Mouse (Mus musculus) limb, embryonic 10.5 days (tissue): ENCODE measurements around the gene Zfp110. TPM values are rescaled to one million over a fixed set of nuclear protein-coding genes. Genes with fewer than 3 reads are reported as not detected.
A peak's percentile ranks its signal among the peaks of the same experiment; 100 is the strongest.
"Not testable (repeated sequence)": the region's sequence is repeated elsewhere in the genome, so short reads cannot be mapped to it uniquely, and the experiment has no call there.

ENCODE experiments used
- DNase-seq: peaks from one replicate; pipeline ENCODE4 v3.0.0-alpha.2; 2017; ENCODE audit warnings: low spot score
- H3K27ac ChIP-seq: fragments of 300-500 bp; sonication (generic); 2 replicates; pipeline ENCODE4 v1.5.1; 2016; ENCODE audit warnings: mild to moderate bottlenecking
- H3K27me3 ChIP-seq: fragments of 300-500 bp; sonication (generic); 2 replicates; pipeline ENCODE4 v1.6.1; 2016; ENCODE audit warnings: low read depth, mild to moderate bottlenecking; ENCODE audit not compliant: poor library complexity, severe bottlenecking
- H3K36me3 ChIP-seq: fragments of 300-500 bp; sonication (generic); 2 replicates; pipeline ENCODE4 v1.6.1; 2016; ENCODE audit warnings: mild to moderate bottlenecking, moderate library complexity
- H3K4me1 ChIP-seq: fragments of 300-500 bp; sonication (generic); 2 replicates; pipeline ENCODE4 v1.6.1; 2016
- H3K4me3 ChIP-seq: fragments of 300-500 bp; sonication (generic); 2 replicates; pipeline ENCODE4 v1.5.1; 2016; ENCODE audit warnings: mild to moderate bottlenecking, moderate library complexity
- H3K9me3 ChIP-seq: fragments of 300-500 bp; sonication (generic); replicated peaks from 2 replicates; pipeline ENCODE4 v1.6.1; 2016; ENCODE audit warnings: mild to moderate bottlenecking
- WGBS: fragments of 180-500 bp; shearing (Covaris S2); methylation state at CpG from one replicate; pipeline ENCODE4 v1.1.7; 2016; 5-methylcytosine and 5-hydroxymethylcytosine counted together
- polyA plus RNA-seq: library from polyadenylated mRNA; unstranded; fragments of >200 nt; fragmentation: Nextera tagmentation; extraction: Ambion mirVana; gene quantifications from 2 replicates; pipeline ENCODE4 v1.2.1, GENCODE M21; 2016

Gene Zfp110
- polyA plus RNA-seq, 1 experiment from 2014 or later = 32.6 TPM

DNA sequence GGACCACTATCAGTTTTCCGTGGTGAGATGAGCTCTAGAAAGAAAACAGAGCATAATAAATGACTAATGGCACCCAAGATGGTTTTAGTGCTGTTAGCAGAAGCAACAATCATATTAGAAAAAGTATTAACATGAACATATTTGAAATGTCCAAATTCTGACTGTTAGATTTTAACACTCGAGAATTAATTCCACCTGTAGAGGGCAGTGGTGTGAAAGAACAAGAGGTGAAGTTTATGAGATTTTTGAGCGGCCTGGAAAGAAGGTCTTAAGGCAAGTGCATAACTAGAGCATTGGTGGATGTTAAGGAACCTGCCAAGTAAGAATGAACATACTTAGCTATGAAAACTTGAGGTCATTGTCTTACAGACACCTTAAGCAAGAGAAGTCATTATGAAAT is 39.7 kb downstream of the Zfp110 start:
- no peaks in the 10 kb centered on the region for H3K4me1 ChIP-seq
- no peaks in the 10 kb centered on the region for H3K27me3 ChIP-seq
- H3K27ac ChIP-seq = no peak overlapping the region
- 30% methylated on average over 3 of the region's 3 CpGs for WGBS
- no peaks in the 10 kb centered on the region for H3K36me3 ChIP-seq
- no peak for DNase-seq
- no peak overlapping the region for H3K4me3 ChIP-seq
- no peaks in the 10 kb centered on the region for H3K9me3 ChIP-seq

DNA sequence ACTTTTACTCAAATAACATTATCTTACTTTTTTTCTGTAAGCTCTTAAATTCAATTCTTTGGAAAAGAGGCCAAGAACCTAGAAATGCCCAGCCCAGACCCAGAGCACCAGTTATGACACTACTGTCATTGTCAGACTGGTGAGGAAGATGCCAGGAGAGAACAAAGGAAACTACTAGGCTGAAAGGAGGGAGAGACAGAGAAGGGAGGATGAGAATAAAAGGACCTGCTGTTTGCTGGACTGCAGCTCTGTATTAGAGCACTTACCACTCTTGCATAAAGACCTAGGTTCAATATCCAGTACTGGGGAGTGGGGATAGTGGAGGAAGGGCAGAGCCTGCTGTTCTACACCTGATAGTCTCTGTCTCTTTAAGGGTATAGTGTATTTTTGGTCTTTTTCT is 45.5 kb downstream of the Zfp110 start:
- peaks cover 12% of the 10 kb centered on the region for H3K4me1 ChIP-seq
- peaks cover 21% of the 10 kb centered on the region for H3K36me3 ChIP-seq
- no peak overlapping the region for H3K27ac ChIP-seq
- H3K27me3 ChIP-seq = no peaks in the 10 kb centered on the region
- DNase-seq = no peak
- no peak overlapping the region for H3K4me3 ChIP-seq
- no peaks in the 10 kb centered on the region for H3K9me3 ChIP-seq

DNA sequence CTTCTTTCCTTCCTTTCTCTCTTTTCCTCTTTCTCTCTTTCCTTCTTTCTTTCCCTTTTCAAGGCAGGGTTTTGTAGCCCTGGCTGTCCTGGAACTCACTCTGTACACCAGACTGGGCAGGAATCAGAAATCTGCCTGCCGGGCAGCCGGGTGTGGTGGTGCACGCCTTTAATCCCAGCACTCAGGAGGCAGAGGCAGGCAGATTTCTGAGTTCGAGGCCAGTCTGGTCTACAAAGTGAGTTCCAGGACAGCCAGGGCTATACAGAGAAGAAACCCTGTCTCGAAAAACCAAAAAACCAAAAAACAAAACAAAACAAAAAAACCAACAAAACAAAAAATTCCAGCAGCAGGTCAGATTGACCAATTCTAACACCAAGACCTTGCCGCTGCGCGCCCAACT is 45.9 kb downstream of the Zfp110 start:
- Histone ChIP-seq H3K4me3 (peak overlapping the region; percentile 79), H3K27ac (peak overlapping the region; percentile 89), H3K4me1 (peaks cover 12% of the 10 kb centered on the region), H3K36me3 (peaks cover 26% of the 10 kb centered on the region)
- DNase-seq, H3K27me3 ChIP-seq, H3K9me3 ChIP-seq: not testable (repeated sequence)
- 45% methylated on average over 8 of the region's 8 CpGs for WGBS

DNA sequence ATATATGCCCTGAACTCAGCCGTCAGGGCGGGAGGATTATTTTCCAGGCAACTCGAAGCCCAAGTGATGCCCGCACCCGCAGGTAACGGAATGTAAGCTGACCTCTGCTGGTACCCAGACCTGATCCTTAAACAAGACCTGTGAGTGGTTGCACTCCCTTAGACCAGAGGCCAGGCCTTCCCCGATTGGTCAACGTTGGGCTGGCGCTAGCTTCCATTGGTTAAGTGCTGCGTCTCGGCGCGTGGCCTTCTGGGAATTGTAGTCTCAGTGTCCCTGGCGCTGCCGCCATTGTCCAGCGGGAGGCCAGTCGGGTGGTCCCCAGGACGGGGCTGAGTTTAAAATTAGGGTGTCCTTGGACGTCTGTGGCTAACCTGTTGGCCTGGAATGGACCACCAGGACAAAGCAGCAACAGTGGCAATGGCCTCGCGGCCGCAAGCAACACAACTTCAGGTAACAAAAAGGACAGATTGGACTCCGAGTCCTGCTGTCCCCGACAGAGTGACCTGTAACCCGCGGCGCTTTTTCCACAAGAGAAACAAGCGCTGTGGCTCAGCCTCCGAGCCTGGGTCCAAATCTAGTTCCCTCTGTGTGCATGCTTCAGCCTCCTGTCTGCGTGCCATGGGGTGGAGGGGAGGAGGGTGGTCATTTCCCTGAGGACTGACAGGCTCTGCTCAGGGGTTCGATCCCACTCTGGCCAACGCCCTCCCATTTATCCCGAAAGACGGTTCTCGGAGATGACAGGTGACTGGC is 46.5 kb downstream of the Zfp110 start, which contains the start of gene Zfp128:
Zfp128 (plus strand) TSS at position 267 of the 750 bp plus-strand sequence.
- H3K4me3 ChIP-seq = peak within 1 kb of the TSS; percentile 79
- H3K4me1 ChIP-seq = peaks cover 12% of the 10 kb centered on the region
- H3K9me3 ChIP-seq = no peaks in the 10 kb centered on the region
- peak within 1 kb of the TSS; percentile 89 for H3K27ac ChIP-seq
- peaks cover 32% of the 10 kb centered on the region for H3K36me3 ChIP-seq
- peak; percentile 93 for DNase-seq
- 2% methylated on average over 35 of the region's 35 CpGs for WGBS
- no peaks in the 10 kb centered on the region for H3K27me3 ChIP-seq

DNA sequence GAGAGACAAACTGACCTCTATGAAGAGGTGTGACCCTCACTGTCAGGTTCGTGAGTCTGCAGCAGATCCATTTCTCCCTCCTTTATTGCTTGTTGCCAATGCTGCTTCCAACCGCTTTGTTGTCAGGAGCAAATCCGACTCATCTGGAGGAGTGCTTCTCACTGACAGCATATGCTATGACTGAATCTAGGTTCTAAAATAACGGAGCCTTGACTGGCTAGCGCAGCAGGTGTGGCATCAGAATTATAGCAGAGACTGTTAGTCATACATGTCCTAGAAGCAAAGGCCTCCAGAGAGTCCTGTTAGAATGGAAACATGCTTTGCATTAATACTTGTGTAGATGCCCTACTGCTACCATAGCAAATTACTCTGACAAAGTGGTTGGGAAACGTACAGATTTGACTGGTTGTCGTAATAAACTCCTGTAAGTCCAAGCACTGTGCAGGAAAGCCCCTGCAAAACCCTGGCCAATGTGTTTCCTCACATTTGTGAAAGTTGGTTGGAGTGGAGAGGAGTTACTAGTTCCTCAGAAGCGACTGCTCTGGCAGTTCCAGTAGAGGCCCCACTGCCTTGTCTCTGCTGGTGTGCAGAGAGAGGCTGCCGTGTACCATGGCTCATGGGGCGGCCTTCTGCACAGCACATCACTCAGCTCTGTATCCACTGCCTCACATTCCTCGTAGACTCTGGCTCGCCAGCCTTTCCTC is 52.2 kb downstream of the Zfp110 start:
- Histone ChIP-seq H3K27ac (no peak overlapping the region), H3K36me3 (peaks cover 86% of the 10 kb centered on the region), H3K4me3 (no peak overlapping the region), H3K27me3 (no peaks in the 10 kb centered on the region), H3K4me1 (peaks cover 8% of the 10 kb centered on the region), H3K9me3 (no peaks in the 10 kb centered on the region)
- no peak for DNase-seq
- WGBS = 92% methylated on average over 12 of the region's 12 CpGs

DNA sequence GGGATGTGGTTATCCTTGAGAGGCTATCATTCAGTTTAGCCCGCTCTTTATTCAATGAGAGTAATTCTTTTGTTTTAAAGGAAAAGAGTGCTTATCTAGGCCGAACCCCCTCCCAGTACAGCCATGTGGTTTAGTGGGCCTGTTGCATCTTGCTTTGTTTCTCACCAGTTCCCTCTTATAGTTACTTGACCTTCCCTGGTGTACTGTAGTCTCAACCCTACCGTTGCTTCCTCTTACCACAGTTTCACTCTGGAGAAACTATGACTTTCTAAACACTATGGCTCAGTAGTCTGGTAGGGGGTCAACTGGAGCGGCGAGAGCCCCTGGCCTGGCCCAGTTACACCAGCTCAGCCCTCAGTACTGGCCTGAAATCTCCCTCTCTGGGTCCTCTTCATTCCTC is 53.0 kb downstream of the Zfp110 start:
- H3K36me3 ChIP-seq = peaks cover 94% of the 10 kb centered on the region

DNA sequence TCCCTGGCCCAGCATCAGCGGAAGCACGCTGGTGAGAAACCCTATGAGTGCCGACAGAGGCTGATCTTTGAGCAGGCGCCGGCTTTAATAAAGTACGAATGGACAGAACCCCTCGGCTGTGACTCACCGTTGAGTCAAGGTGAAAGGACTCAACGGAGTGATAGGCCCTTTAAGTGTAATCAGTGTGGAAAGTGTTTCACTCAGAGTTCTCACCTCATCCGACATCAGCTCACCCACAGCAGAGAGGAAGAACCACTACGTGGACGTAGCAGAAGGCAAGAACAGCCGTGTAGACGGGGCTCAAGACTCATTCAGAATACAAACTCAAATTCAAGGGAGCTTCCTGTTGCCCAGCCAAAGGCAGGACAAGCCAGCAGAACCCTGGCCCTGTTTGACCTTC is 56.4 kb downstream of the Zfp110 start:
- DNase-seq = no peak
- Histone ChIP-seq H3K9me3 (no peaks in the 10 kb centered on the region), H3K4me3 (no peak overlapping the region), H3K4me1 (no peaks in the 10 kb centered on the region), H3K36me3 (peaks cover 66% of the 10 kb centered on the region), H3K27ac (no peak overlapping the region), H3K27me3 (no peaks in the 10 kb centered on the region)
- 90% methylated on average over 14 of the region's 14 CpGs for WGBS

More for the DNA sequence above, 53.0 kb downstream of the Zfp110 start:
- no peaks in the 10 kb centered on the region for H3K27me3 ChIP-seq
- H3K27ac ChIP-seq = no peak overlapping the region
- DNase-seq = no peak
- no peaks in the 10 kb centered on the region for H3K4me1 ChIP-seq
- no peaks in the 10 kb centered on the region for H3K9me3 ChIP-seq
- no peak overlapping the region for H3K4me3 ChIP-seq
- WGBS = 96% methylated on average over 5 of the region's 5 CpGs

DNA sequence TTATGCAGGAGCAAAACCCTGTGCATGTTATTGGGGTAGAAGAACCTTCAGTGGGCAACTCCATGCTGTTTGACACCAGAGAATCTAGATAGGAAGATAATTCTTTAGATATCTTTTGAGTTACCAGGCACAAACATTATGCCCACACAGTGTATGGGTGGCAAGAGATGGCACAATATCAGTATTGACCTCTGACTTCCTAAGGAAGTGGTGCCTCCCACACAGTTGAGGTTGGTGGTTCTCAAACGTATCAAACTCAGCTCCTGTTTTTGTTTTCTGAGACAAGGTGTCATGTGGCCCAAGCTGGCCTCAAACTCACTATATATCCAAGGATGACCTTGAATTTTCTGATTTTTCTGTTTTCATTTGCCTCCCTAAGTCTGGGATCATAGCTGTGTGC is 56.8 kb downstream of the Zfp110 start:
- Histone ChIP-seq H3K4me1 (no peaks in the 10 kb centered on the region), H3K9me3 (no peaks in the 10 kb centered on the region), H3K36me3 (peaks cover 62% of the 10 kb centered on the region), H3K4me3 (no peak overlapping the region), H3K27me3 (no peaks in the 10 kb centered on the region), H3K27ac (no peak overlapping the region)
- WGBS = 75% methylated on average over 1 of the region's 1 CpGs
- no peak for DNase-seq

DNA sequence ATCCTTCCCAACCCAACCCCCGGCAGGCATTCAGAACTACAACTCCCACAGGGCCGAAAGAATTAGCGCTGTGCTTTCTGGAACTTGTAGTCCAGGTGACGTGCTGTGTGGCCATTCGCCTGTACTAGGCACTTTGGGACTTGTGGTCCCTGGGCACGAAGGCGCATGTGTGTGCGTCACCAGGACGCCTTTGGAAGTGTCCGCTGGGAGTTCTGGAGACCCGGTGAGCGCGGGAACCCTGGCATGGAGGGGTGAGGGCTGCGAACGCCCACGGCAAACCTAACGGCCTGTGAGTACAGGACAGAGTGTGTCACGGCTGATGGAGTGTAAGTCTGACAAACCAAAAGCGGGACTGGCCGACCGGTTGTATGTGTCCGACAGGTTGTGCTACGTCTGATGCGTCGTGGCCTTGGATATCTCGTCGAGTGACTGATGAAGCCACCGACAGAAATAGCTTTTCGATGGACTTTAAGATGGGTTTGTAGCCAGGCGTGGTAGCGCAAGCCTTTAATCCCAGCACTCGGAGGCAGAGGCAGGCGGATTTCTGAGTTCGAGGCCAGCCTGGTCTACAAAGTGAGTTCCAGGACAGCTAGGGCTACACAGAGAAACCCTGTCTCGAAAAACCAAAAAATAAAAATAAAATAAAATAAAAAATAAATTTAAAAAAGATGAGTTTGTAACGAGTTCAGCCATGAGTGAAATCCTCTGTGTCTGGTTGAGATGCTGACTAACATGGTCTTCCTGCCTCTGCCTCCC is 63.3 kb downstream of the Zfp110 start, which contains the start of gene Zscan22:
Zscan22 (plus strand) TSS at position 161 of the 756 bp plus-strand sequence.
- Histone ChIP-seq H3K36me3 (peaks cover 25% of the 10 kb centered on the region), H3K9me3 (no peaks in the 10 kb centered on the region), H3K27ac (peak within 1 kb of the TSS; percentile 85), H3K4me1 (peaks cover 5% of the 10 kb centered on the region; the same call in 1 of the 2 replicates), H3K4me3 (peak within 1 kb of the TSS; percentile 70), H3K27me3 (no peaks in the 10 kb centered on the region)
- DNase-seq = peak; percentile 91
- 8% methylated on average over 36 of the region's 36 CpGs for WGBS

Other genes starting within 250 kb of the Zfp110 start
- 0.01 TPM in 2 replicates for gene Vmn2r53, start 226.0 kb upstream of the Zfp110 start, polyA plus RNA-seq
- not detected in 2 replicates for gene Vmn2r54, start 194.4 kb upstream of the Zfp110 start, polyA plus RNA-seq
- not detected in 2 replicates for gene Vmn2r55, start 149.8 kb upstream of the Zfp110 start, polyA plus RNA-seq
- not detected in 2 replicates for gene Vmn2r56, start 99.8 kb upstream of the Zfp110 start, polyA plus RNA-seq
- gene Zscan18, start 31.1 kb upstream of the Zfp110 start, polyA plus RNA-seq = 13.8 and 15.7 TPM in 2 replicates
- 14.8 and 16.8 TPM in 2 replicates for gene Zfp329, start 15.9 kb upstream of the Zfp110 start, polyA plus RNA-seq
- gene Zfp128, start 46.4 kb downstream of the Zfp110 start, polyA plus RNA-seq = 5.0 and 7.4 TPM in 2 replicates
- gene Zscan22, start 63.1 kb downstream of the Zfp110 start, polyA plus RNA-seq = 22.4 and 23.1 TPM in 2 replicates
- gene Rps5, start 87.5 kb downstream of the Zfp110 start, polyA plus RNA-seq = 1,082 and 1,228 TPM in 2 replicates
- 0.66 and 0.94 TPM in 2 replicates for gene Rnf225, start 92.7 kb downstream of the Zfp110 start, polyA plus RNA-seq
- gene Zfp324, start 131.1 kb downstream of the Zfp110 start, polyA plus RNA-seq = 8.4 and 12.0 TPM in 2 replicates
- 14.0 and 14.9 TPM in 2 replicates for gene Zfp446, start 143.1 kb downstream of the Zfp110 start, polyA plus RNA-seq
- not detected in 2 replicates for gene Slc27a5, start 163.4 kb downstream of the Zfp110 start, polyA plus RNA-seq
- gene Trim28, start 164.4 kb downstream of the Zfp110 start, polyA plus RNA-seq = 561 and 585 TPM in 2 replicates
- 29.1 and 31.8 TPM in 2 replicates for gene Zbtb45, start 175.3 kb downstream of the Zfp110 start, polyA plus RNA-seq
- 79.6 and 84.2 TPM in 2 replicates for gene Chmp2a, start 200.0 kb downstream of the Zfp110 start, polyA plus RNA-seq
- 182 and 208 TPM in 2 replicates for gene Ube2m, start 203.5 kb downstream of the Zfp110 start, polyA plus RNA-seq
- 3.3 and 4.4 TPM in 2 replicates for gene Mzf1, start 220.0 kb downstream of the Zfp110 start, polyA plus RNA-seq